ENCODE assay signal across 12 mouse cellular contexts in genomic region chr8:26526474-26527185, GRCm38 (mm10).
A peak's percentile ranks its signal among the peaks of the same experiment; 100 is the strongest.
DNase-seq lines count a peak whose midpoint lies in the region; ATAC-seq and TF ChIP-seq lines count a peak whose summit lies in the region.
"Had no signal": no experiment of that assay in that cellular context is flagged by ENCODE, and none has a peak within 500 bp of the region (broad histone marks: within the 10 kb centered on the region; RNA-seq: fewer than 3 reads in every experiment).

No protein-coding gene starts in this region.

- H3K27ac ChIP-seq in intestine, embryonic 15.5 days: no peak overlapping the region
- H3K27ac ChIP-seq in intestine, postnatal 0 days (ENCODE audit: low read depth, low read length): no peak overlapping the region
- H3K27ac ChIP-seq in limb, embryonic 12.5 days: no peak overlapping the region
- H3K27ac ChIP-seq in gastrocnemius, adult 2 months: no peak overlapping the region
- H3K27ac ChIP-seq: macrophage had no signal

- DNase-seq in forelimb bud, embryonic 11.5 days (ENCODE audit: low read depth, low spot score): peak; percentile 67
- peak; percentile 30 for DNase-seq in retina, embryonic 14.5 days (ENCODE audit: low spot score)
- no peak for DNase-seq in cerebellum, postnatal 25 days
- DNase-seq in cerebellum, adult 18-20 months: no peak
- no peak for DNase-seq in gastrocnemius, adult 2 months
- DNase-seq: gastrocnemius, postnatal 10 days; thymus, postnatal 14 days had no signal

- no peaks in the 10 kb centered on the region for H3K9me3 ChIP-seq in intestine, embryonic 15.5 days
- H3K9me3 ChIP-seq in intestine, postnatal 0 days (ENCODE audit: control insufficient read depth): no peaks in the 10 kb centered on the region
- H3K9me3 ChIP-seq in limb, embryonic 12.5 days: no peaks in the 10 kb centered on the region

- no peaks in the 10 kb centered on the region for H3K27me3 ChIP-seq in intestine, embryonic 15.5 days (replicated peaks)
- no peaks in the 10 kb centered on the region for H3K27me3 ChIP-seq in intestine, postnatal 0 days (replicated peaks; ENCODE audit: control insufficient read depth, insufficient read depth, low read length)
- peaks cover 14% of the 10 kb centered on the region for H3K27me3 ChIP-seq in limb, embryonic 12.5 days

- H3K4me1 ChIP-seq in intestine, embryonic 15.5 days (replicated peaks): no peaks in the 10 kb centered on the region
- H3K4me1 ChIP-seq in intestine, postnatal 0 days (replicated peaks; ENCODE audit: control insufficient read depth, insufficient read depth, low read length): no peaks in the 10 kb centered on the region
- H3K4me1 ChIP-seq in limb, embryonic 12.5 days (replicated peaks): peaks cover 13% of the 10 kb centered on the region

- intact Hi-C loops in gastrocnemius, adult 2 months (cut with DNase I): no loop called here

- H3K4me3 ChIP-seq in intestine, embryonic 15.5 days (replicated peaks): no peak overlapping the region
- H3K4me3 ChIP-seq in intestine, postnatal 0 days (ENCODE audit: low read depth, low read length): no peak overlapping the region
- no peak overlapping the region for H3K4me3 ChIP-seq in limb, embryonic 12.5 days (replicated peaks)
- H3K4me3 ChIP-seq in gastrocnemius, adult 2 months: no peak overlapping the region

- H3K4me2 ChIP-seq in intestine, embryonic 15.5 days (replicated peaks): no peak overlapping the region
- H3K4me2 ChIP-seq in intestine, postnatal 0 days (replicated peaks; ENCODE audit: low read depth): no peak overlapping the region
- H3K4me2 ChIP-seq in limb, embryonic 12.5 days: no peak overlapping the region
- H3K4me2 ChIP-seq: liver, embryonic 11.5 days had no signal

- no peak overlapping the region for H3K9ac ChIP-seq in intestine, embryonic 15.5 days
- H3K9ac ChIP-seq in intestine, postnatal 0 days (ENCODE audit: low read depth, low read length): no peak overlapping the region
- H3K9ac ChIP-seq in limb, embryonic 12.5 days (replicated peaks): no peak overlapping the region

- ATAC-seq in intestine, embryonic 15.5 days: peak; percentile 59; the same call in 1 of the 2 replicates
- ATAC-seq in intestine, postnatal 0 days: no peak
- ATAC-seq in limb, embryonic 12.5 days (ENCODE audit: insufficient number of reproducible peaks, insufficient read depth, low FRiP score, low TSS enrichment, low read depth): peak; percentile 79

- 37% methylated on average over 10 of the region's 10 CpGs for WGBS in intestine, embryonic 15.5 days
- WGBS in intestine, postnatal 0 days: 34% methylated on average over 10 of the region's 10 CpGs
- WGBS in limb, embryonic 12.5 days: 13% methylated on average over 10 of the region's 10 CpGs

- no peak for TF ChIP-seq CTCF in intestine, postnatal 0 days (IDR thresholded peaks at IDR 0.05; ENCODE audit: low read depth)
- TF ChIP-seq CTCF in gastrocnemius, adult 2 months (IDR thresholded peaks at IDR 0.05): no peak

- H3K36me3 ChIP-seq in intestine, embryonic 15.5 days: no peaks in the 10 kb centered on the region
- H3K36me3 ChIP-seq in intestine, postnatal 0 days (ENCODE audit: control insufficient read depth, insufficient read depth): no peaks in the 10 kb centered on the region
- no peaks in the 10 kb centered on the region for H3K36me3 ChIP-seq in limb, embryonic 12.5 days

Comparison
In these comparisons a context has a peak if more than half of its experiments do, and no peak if none do; other contexts are left out.
1. DNase-seq: peak in forelimb bud, embryonic 11.5 days (single experiment) and retina, embryonic 14.5 days (single experiment); none in cerebellum, postnatal 25 days (0 of 2), cerebellum, adult 18-20 months (0 of 2) and gastrocnemius, adult 2 months (single experiment).